Mouse (Mus musculus) spleen, postnatal 10 days (tissue): ENCODE measurements around the gene Cnpy2.
"Not testable (repeated sequence)": the region's sequence is repeated elsewhere in the genome, so short reads cannot be mapped to it uniquely, and the experiment has no call there.

ENCODE experiments used
- DNase-seq, 2 experiments: peaks; one replicate each; pipeline ENCODE4 v3.0.0; 2021 to 2022; ENCODE audit warnings: low spot score in 2 of 2

The Cnpy2 gene

DNA sequence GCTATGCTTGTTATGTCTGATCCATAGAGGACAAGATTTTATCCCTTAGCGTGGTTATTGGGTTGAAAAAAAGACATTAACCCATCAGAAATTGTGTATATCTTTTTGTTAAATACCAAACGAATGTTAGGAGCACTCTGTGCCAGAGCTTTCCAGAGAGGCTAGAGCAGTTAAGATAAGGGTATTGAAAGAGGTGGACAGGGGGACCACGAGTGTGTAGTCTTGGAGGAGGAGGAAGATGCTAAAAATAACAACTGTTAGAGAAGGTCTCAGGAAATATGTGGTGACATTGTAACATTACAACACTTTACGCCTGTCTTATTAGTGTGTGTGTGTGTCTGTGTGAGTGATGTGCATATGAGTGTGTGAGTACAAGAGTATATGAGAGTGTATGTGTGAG is 11.4 kb upstream of the Cnpy2 start:
- no peak for DNase-seq

DNA sequence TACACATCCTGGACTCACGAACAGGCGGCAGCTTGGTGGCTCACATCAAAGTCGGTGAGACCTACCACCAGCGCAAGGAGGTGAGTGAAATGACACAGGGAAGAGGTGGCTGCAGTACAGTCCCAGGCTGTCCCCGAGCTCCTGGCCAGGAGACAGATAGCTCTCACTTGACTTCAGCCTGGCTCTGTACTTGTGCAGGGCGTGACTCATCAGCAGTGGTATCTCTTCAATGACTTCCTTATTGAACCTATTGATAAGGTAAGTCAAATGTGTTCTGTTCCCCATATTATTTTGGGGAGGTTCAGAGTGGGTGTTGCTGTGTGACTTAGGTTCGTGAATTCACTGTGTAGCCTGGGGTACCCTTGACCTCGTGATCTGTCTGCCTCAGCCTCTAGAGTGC is 6.7 kb upstream of the Cnpy2 start:
- DNase-seq: no peak

DNA sequence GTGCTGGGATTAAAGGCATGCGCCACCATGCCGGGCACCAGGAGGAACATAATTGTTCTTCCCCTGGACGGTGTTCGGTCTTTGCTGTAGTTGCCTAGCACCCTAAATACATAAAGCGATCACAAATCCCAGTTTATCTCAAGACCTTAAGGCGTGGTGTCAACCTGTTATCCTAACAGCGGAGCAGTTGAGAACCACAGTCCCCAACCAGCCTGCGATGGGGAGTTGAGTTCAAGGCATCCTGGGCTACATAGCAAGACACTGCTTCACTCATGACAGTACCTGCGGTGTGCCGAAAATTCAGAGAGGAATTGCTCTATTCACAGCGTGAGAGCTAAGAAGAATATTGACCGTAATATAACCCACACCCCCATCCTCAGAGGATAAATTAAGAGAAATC is 618 bp upstream of the Cnpy2 start:
- DNase-seq: no peak

DNA sequence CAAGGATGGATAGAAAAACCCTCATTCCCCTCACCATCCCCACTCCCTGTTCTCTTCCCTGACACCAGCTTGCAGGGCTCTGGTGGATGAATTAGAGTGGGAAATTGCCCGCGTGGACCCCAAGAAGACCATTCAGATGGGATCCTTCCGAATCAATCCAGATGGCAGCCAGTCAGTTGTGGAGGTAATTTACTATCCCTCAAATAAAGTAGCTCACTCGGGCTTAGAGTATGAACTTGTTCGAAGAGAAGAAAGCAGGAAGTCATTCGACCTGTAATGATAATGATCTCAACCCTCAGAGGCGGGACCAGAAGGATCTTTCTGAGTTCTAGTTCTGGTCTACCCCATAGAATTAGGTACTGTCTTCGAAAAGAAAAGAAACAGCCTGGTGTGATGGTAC is 1.3 kb downstream of the Cnpy2 start:
- no peak for DNase-seq

DNA sequence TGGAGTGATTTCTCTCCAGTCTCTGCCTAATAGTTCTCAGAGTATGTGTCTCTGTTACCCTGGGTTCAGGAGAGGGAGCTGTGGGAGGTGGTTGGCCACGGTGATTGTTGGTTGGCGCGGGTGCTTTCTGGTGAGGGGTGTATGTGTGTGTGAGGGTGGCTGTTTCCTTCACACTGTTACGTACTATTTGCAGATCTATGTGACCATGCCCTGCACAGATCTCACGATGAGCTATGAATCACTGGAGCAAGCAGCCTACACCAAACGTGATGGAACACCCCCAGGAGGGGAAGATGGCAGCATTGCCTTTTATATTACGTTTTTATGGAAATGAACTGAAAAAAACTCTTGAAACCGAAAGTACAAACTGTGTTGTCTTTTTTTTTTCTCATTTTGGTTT is 4.6 kb downstream of the Cnpy2 start:
- DNase-seq: no peak

DNA sequence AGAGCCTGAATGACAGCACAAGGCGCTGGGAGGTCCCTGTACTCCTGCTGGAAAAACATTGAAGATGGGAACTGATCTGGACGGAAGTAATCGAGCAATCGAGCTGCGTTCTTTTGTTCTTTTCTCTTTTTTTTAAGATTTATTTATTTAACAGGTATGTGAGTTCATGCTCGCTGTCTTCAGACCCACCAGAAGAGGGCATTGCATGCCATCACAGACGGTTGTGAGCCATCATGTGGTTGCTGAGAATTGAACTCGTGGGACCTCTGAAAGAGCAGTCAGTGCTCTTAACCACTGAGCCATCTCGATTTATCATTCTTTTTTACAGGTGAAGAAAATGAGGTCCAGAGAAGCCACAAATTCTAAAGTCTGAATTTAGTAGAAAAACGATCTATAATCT is 5.4 kb downstream of the Cnpy2 start:
- DNase-seq: no peak

DNA sequence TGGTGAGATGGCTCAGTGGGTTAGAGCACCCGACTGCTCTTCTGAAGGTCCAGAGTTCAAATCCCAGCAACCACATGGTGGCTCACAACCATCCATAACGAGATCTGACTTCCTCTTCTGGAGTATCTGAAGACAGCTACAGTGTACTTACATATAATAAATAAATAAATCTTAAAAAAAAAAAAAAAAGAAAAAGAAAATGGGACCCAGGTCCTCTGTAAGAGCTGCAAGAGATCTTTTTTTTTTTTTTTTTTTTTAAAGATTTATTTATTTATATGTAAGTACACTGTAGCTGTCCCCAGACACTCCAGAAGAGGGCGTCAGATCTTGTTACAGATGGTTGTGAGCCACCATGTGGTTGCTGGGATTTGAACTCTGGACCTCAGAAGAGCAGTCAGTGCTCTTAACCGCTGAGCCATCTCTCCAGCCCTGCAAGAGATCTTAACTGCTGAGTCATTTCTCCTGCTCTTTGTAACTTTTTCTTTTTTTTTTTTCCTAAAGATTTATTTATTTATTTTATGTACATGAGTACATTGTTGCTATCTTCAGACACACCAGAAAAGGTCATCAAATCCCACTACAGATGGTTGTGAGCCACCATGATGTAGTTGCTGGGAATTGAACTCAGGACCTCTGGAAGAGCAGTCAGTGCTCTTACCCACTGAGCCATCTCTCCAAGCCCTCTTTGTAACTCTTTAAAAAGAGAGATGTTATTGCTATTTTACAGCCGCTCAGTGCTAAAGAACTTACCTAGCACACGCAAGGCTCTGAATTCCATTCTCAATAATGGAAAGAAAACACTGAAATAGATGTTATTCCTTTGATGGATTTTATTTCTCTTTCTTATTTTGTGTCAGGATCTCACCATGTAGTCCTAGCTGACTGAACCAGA is 10.3 kb downstream of the Cnpy2 start:
- DNase-seq: not testable (repeated sequence)

DNA sequence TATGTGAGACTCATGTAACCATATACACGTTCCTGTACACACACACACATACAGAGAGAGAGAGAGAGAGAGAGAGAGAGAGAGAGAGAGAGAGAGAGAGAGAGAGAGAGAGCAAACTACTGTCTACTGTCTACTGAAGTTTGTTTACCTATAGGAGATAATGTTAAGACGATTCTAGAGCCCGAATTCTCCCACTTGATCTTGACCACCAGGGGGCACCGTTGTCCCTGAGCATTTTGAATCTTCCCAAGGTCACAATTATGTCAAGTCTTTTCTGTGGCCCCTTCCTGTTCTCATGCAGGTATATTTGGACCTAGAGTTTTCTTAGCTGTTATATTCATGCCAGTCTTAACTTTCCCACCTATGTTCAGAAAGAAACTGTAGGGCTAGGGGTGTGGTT is 13.3 kb downstream of the Cnpy2 start:
- DNase-seq: peak; percentile 83 to 93

DNA sequence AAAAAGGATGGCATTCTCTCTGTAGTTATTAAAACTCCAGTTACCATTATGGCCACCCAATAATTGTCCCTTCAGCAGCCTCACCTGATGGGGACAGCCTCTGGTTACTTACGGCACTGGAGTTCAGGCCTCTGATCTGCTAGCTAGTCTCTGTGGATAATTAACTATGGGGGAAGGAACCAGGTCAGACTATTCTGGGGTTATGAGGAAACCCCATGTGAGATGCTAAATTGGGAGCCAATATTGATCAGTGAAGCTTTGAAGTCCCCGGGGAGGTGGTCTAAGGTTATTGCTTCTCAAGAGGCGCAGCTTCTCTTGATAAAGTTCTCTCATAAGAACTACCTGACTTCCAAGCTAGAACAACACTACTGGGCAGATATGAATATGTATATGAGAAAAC is 13.9 kb downstream of the Cnpy2 start:
- no peak for DNase-seq

DNA sequence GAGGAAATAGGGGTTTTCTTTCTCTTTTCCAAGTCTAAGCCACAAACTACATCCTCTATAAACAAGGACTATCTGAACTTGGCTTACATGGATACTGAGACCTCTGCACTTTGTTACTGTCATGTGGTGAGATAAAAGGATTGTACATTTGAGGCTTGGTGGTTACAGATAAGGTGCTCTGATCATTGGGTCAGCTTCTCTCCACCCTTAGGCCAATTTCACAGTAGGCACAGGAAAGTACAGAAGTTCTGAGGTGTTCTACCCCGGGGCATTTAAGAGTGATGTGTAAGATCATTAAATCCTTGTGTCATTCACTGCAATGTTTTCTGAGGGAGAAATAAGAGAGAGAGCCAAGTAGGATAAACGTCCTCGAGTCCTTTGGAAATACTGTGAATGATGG is 14.3 kb downstream of the Cnpy2 start:
- no peak for DNase-seq

DNA sequence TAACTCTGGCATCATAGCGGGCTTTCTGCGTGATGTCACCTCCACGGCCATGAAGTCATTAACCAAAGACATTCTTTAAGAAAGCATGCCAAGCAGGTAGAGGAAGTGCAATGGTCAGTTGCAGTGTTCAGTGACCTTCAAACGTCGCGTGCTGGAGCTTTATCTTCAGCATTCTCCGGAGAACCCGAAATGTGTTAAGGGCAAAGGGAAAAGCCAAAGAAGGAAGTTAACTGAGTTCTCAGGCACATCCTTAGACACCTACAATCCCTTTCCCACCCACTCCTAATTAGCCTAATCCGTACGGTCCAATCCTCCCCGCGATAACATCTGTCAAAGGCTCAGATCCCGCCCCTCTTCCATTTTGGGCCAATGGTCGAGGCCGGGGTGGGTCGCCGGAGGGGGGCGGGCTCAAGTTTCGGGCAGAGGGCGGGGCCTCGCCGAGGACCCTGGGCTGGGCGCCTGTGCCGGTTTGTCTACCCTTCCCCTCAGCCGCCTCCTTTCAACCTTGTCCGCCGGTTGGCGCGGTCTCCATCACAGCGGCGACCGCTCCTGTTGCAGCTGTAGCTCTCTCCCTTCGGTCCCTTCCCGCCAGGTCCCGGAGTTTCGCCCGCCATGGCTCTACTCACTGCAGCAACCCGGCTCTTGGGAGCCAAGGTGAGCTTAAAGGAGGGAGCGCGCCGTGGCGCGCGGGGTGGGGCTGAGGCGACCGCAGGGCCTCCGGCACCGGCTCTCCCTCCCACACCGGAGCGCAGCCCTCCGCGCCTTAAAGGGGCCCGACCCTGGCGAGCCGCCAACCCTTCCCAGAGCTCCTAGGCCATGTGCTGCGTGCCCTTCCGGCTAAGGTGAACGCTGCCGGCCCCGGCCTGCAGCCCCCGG is 15.3 kb downstream of the Cnpy2 start, which contains the start of gene Cs:
Gene Cs, plus strand, starts transcription at position 429 of the 876 bp plus-strand sequence.
- DNase-seq: peak; percentile 94 to 95

DNA sequence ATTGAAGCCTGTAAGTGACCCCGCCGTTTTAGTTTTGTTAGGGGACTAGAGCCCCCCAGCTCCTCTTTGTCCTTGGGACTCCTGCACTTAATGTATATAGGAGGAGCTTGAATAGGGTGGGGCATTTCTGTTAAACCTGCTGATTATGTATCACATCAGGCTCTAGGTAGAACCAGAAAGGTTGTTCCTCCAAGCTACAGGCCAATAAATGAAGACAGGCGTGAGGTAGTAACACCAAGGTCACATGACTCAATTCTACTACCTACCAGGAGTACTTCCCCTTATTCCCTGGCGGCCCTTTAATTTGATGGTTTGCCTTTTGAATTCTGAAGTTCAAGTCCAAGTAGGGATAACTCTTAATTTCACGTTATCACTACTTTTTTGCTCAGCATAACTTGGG is 16.2 kb downstream of the Cnpy2 start:
- no peak for DNase-seq

DNA sequence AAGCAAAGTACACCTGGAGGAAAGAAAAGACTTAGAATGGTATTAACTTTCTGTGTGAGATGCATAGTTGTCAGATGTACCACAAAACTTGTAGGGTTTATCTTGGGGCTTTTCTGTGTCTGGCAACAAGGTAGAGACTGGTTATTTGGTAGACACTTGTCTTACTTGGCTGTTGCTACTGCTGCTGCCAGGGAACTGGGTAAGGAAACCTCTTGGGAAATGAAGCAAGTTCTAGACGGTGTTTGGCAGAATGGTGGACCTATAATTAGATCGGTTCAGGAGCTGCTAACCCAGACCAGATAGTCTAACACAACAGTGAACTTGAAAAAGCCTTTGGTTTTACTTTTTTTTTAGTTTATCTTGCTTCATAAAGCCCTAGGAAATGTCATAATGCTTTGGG is 16.7 kb downstream of the Cnpy2 start:
- DNase-seq: no peak

DNA sequence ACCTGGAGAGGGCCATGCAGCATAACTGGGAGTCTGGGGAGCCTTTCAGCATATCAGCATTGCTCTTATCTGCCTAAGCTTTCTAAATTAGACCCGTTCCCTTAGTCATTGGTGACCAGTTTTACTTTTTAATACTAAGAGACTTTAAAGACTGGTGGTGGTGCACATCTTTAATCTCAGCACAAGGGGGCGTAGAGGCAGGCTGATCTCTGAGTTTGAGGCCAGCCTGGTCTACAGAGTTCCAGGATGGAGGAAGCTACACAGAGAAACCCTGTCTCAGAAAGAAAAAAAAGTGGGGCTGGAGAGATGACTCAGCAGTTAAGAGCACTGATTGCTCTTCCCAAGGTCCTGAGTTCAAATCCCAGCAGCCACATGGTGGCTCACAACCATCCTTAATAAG is 18.0 kb downstream of the Cnpy2 start:
- no peak for DNase-seq

DNA sequence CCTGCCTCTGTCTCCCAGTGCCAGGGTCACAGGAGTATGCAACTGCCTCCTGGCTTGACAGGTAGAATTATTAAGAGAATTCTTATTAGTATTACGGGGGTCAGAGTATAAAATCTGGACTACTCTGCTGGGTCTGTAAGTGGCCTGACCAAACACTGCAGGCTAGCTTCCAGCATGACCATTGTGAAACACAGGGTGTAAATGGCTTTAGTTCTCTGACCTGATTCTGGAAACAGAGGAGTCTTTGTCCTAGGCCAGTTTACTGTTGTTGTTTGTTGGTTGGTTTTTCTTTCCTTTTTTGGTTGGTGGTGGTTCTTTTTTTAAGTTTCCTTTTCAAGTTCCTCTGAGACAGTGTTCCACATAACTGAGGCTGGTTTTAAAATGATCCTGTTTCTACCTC is 21.2 kb downstream of the Cnpy2 start:
- DNase-seq: no peak

DNA sequence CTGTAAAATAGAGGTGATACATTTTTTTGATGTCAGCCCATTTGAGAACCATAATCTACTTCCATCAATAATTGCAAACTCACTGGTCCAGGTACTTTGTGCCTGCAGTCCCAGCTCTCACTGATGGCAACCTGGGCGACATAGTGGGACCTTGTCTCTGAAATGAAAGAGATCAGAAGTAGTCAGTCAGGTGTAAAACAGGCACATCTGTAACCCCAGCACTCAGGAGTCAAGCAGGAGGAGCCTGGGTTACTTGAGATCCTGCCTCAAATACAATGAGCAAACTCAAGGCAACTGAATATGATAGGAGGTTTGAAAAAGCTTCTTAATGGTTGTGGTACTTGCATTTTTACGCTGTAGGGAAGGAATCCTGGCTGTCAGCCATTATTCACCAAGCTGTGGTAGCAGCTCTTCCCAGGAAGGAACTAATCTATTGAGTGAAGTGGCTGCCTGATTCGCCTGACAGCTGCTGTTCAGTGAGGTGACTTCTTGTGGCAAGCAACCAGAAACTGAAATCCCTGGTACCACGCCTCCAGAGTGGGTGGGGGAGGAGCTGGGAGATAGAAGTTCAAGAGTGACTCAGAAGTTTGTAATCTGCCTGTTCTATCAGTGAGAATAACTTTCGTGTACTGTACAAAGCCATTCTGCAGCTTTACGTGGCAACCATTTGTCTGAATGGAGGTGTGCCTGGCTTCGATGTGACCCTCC is 22.5 kb downstream of the Cnpy2 start:
- peak; percentile 51 to 77 for DNase-seq

DNA sequence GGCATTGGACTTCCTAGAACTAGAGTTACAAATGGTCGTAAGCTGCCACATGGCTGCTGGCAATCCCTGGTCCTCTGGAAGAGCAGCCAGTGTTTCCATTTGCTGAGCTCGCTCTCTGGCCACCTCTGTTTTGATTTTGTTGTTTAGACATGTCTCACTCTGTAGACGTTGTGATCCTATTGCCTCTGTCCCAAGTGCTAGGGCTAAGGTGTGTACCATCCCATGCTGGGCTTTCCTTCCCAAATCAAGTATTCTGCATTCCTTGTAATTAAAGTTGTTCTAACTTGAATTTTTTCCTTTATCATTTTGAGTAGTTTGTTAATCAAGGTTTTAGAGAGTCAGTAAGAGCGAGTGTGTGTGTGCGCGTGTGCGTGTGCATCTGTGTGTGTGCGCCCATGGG is 25.3 kb downstream of the Cnpy2 start:
- no peak for DNase-seq

DNA sequence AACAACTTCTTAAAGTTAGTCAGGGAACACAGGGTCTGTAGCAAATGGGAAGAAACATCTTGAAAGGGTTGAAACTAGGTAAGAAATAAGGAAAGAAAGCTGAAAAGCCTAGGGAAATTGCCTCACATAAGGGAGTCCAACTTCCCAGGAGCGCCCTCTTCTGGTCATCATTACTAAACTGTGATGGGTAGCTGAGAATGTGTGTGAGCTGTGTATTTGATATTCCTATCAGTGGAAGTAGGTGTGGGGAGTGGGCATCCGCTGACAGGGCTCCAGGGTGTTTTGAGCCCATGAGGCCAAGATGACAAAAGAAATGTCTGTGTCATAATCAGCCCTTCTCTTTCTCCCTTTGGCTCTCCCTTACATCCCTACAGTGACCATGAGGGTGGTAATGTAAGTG is 36.5 kb downstream of the Cnpy2 start:
- peak; percentile 45 to 77 for DNase-seq

DNA sequence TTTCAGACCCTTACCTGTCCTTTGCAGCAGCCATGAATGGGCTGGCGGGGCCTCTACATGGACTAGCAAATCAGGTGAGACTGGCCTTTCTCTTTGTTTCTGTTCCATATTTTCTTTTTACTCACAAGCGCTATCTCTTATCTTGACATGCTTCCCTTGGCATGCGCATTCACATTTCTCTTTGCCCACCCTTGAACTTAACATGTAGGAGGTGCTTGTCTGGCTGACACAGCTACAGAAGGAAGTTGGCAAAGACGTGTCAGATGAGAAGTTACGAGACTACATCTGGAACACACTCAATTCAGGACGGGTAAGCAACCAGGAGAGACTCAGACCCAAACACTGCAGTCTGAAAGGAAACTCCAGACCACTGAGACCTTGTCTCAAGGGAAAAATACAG is 37.0 kb downstream of the Cnpy2 start:
- no peak for DNase-seq

DNA sequence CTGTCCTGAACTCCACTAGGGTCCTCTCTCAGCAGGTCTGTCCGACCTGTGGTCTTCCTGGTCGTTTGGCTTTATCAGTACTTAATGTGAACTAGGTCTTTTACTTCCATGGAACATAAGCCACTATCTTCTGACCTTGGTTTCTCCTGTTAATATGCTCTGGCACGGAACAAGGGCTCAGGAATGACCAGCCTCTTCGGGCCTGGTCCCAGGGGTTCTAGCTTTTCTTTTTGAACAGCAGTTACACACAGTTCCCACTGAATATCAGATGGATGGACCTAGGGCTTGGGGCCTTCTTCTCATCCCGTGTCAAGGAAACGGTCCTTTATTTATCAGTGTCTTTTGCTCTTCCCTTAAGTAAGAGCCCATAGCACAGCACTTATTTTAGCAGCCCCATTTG is 39.6 kb downstream of the Cnpy2 start:
- no peak for DNase-seq

DNA sequence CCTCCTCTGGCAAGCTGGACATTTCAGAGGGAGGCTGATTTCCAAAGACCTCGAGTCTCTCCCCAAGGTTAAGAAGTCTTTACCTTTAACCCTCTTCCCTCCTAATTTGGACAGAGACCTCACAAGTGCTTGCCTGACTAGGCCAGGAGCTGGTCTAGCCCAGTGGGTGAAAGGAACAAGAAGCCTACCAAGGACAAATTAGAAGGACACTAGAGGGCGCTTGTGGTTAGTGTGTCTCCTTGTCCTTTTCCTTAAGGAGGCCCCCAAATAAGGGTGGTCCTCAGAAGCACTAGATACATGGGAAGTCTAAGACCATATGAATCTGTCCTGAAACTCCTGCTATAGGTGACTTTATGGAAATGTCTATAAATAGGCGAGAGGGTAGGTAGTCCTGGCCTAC is 40.3 kb downstream of the Cnpy2 start:
- DNase-seq: no peak

DNA sequence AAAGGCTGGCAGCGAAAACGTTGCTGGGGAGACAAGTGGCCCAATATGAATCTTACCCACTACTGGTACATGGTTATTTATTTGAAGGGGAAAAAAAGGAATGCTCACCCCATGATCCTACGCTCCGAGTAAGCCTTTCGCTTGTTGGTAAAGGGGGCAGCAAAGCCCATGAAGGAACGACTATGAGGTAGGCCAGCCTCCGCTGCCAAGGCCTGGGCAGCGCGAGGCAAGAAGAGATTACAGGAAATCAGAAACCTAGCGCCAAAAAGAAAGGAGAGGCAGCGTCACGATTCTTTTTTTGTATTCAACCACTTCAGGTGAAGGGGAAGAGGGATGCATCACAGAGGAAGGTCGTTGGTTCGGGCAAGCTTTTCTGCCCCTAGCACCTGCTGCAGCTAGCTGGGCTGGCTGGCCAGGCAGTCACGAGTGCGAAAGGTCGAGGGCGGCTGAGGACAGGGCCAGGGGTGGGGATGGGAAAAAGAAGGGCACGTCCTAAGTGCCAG is 45.7 kb downstream of the Cnpy2 start:
- no peak for DNase-seq
